In genomic region chr9:41438141-41438540, GRCm38 (mm10) we compare ENCODE assay signal across 26 mouse cellular contexts.
DNase-seq lines count a peak whose midpoint lies in the region; ATAC-seq and TF ChIP-seq lines count a peak whose summit lies in the region.
"Had no signal": no experiment of that assay in that cellular context is flagged by ENCODE, and none has a peak within 500 bp of the region (broad histone marks: within the 10 kb centered on the region; RNA-seq: fewer than 3 reads in every experiment).

No protein-coding gene starts in this region.

- no peak overlapping the region for H3K27ac ChIP-seq in hindbrain, postnatal 0 days
- no peak overlapping the region for H3K27ac ChIP-seq in hindbrain, embryonic 13.5 days
- no peak overlapping the region for H3K27ac ChIP-seq in midbrain, postnatal 0 days (ENCODE audit: low read depth, low read length)
- no peak overlapping the region for H3K27ac ChIP-seq in midbrain, embryonic 15.5 days
- H3K27ac ChIP-seq: embryonic facial prominence, embryonic 12.5 days; embryonic facial prominence, embryonic 15.5 days; heart, adult 2 months; heart, embryonic 10.5 days; heart, embryonic 13.5 days; hindbrain, embryonic 15.5 days; intestine, embryonic 15.5 days had no signal

- H3K9ac ChIP-seq in hindbrain, postnatal 0 days (replicated peaks; ENCODE audit: low read length), result no peak overlapping the region
- H3K9ac ChIP-seq in hindbrain, embryonic 13.5 days, result no peak overlapping the region
- H3K9ac ChIP-seq in midbrain, postnatal 0 days (replicated peaks; ENCODE audit: low read length, poor library complexity, severe bottlenecking), result no peak overlapping the region
- no peak overlapping the region for H3K9ac ChIP-seq in midbrain, embryonic 15.5 days
- H3K9ac ChIP-seq: embryonic facial prominence, embryonic 12.5 days; embryonic facial prominence, embryonic 15.5 days; heart, embryonic 13.5 days; hindbrain, embryonic 15.5 days; intestine, embryonic 15.5 days had no signal

- no peak for ATAC-seq in hindbrain, postnatal 0 days
- ATAC-seq in hindbrain, embryonic 13.5 days (ENCODE audit: low FRiP score), result no peak
- ATAC-seq in midbrain, postnatal 0 days (ENCODE audit: low FRiP score), result no peak
- ATAC-seq in midbrain, embryonic 15.5 days (replicated peaks), result no peak
- ATAC-seq: CD4-positive, CD25-positive, alpha-beta regulatory T cell, adult 4 months; forebrain, embryonic 16.5 days; intestine, embryonic 15.5 days; Patski had no signal

- TF ChIP-seq CTCF in hindbrain, postnatal 0 days (IDR thresholded peaks at IDR 0.05; ENCODE audit: low read depth), result no peak
- TF ChIP-seq CTCF in midbrain, postnatal 0 days (IDR thresholded peaks at IDR 0.05), result no peak

- H3K4me1 ChIP-seq in hindbrain, postnatal 0 days (ENCODE audit: insufficient read depth, low read length), result no peaks in the 10 kb centered on the region
- H3K4me1 ChIP-seq in hindbrain, embryonic 13.5 days (replicated peaks), result no peaks in the 10 kb centered on the region
- no peaks in the 10 kb centered on the region for H3K4me1 ChIP-seq in midbrain, postnatal 0 days (ENCODE audit: insufficient read depth, low read length)
- no peaks in the 10 kb centered on the region for H3K4me1 ChIP-seq in midbrain, embryonic 15.5 days
- H3K4me1 ChIP-seq: embryonic facial prominence, embryonic 12.5 days; embryonic facial prominence, embryonic 15.5 days; heart, embryonic 10.5 days; heart, embryonic 13.5 days; hindbrain, embryonic 15.5 days; intestine, embryonic 15.5 days had no signal

- WGBS in hindbrain, postnatal 0 days, result 97% methylated on average over 2 of the region's 2 CpGs
- WGBS in hindbrain, embryonic 13.5 days, result 97% methylated on average over 2 of the region's 2 CpGs
- whole genome bisulfite sequencing in midbrain, postnatal 0 days, result 99% methylated on average over 2 of the region's 2 CpGs
- 98% methylated on average over 2 of the region's 2 CpGs for WGBS in midbrain, embryonic 15.5 days

- H3K36me3 ChIP-seq in hindbrain, postnatal 0 days (ENCODE audit: insufficient read depth, low read length), result no peaks in the 10 kb centered on the region
- H3K36me3 ChIP-seq in hindbrain, embryonic 13.5 days, result peaks cover 70% of the 10 kb centered on the region
- no peaks in the 10 kb centered on the region for H3K36me3 ChIP-seq in midbrain, postnatal 0 days (ENCODE audit: insufficient read depth, low read length)
- H3K36me3 ChIP-seq in midbrain, embryonic 15.5 days (replicated peaks), result 0 out of 2 replicates have a peak, but pooled peaks cover 15% of the 10 kb centered on the region
- H3K36me3 ChIP-seq: intestine, embryonic 15.5 days had no signal

- peaks cover 16% of the 10 kb centered on the region for H3K9me3 ChIP-seq in hindbrain, postnatal 0 days (ENCODE audit: low read length)
- peaks cover 20% of the 10 kb centered on the region for H3K9me3 ChIP-seq in hindbrain, embryonic 13.5 days
- no peaks in the 10 kb centered on the region for H3K9me3 ChIP-seq in midbrain, postnatal 0 days (ENCODE audit: low read length)
- H3K9me3 ChIP-seq in midbrain, embryonic 15.5 days, result peaks cover 13% of the 10 kb centered on the region; the same call in 1 of the 2 replicates
- H3K9me3 ChIP-seq: intestine, embryonic 15.5 days had no signal

- no peaks in the 10 kb centered on the region for H3K27me3 ChIP-seq in hindbrain, postnatal 0 days (ENCODE audit: insufficient read depth, low read length)
- H3K27me3 ChIP-seq in hindbrain, embryonic 13.5 days, result no peaks in the 10 kb centered on the region
- no peaks in the 10 kb centered on the region for H3K27me3 ChIP-seq in midbrain, postnatal 0 days (ENCODE audit: insufficient read depth, low read length)
- H3K27me3 ChIP-seq in midbrain, embryonic 15.5 days (replicated peaks), result no peaks in the 10 kb centered on the region
- H3K27me3 ChIP-seq: embryonic facial prominence, embryonic 12.5 days; embryonic facial prominence, embryonic 15.5 days; heart, embryonic 13.5 days; hindbrain, embryonic 15.5 days; intestine, embryonic 15.5 days; Patski had no signal

- no peak overlapping the region for H3K4me2 ChIP-seq in hindbrain, postnatal 0 days (ENCODE audit: low read depth, low read length)
- no peak overlapping the region for H3K4me2 ChIP-seq in hindbrain, embryonic 13.5 days
- no peak overlapping the region for H3K4me2 ChIP-seq in midbrain, postnatal 0 days (ENCODE audit: low read depth, low read length, poor library complexity, severe bottlenecking)
- no peak overlapping the region for H3K4me2 ChIP-seq in midbrain, embryonic 15.5 days
- H3K4me2 ChIP-seq: embryonic facial prominence, embryonic 12.5 days; embryonic facial prominence, embryonic 15.5 days; heart, embryonic 13.5 days; hindbrain, embryonic 15.5 days; intestine, embryonic 15.5 days had no signal

- no peak overlapping the region for H3K4me3 ChIP-seq in hindbrain, postnatal 0 days (ENCODE audit: low read length)
- H3K4me3 ChIP-seq in hindbrain, embryonic 13.5 days, result no peak overlapping the region
- no peak overlapping the region for H3K4me3 ChIP-seq in midbrain, postnatal 0 days (ENCODE audit: low read depth, low read length)
- H3K4me3 ChIP-seq in midbrain, embryonic 15.5 days, result no peak overlapping the region
- H3K4me3 ChIP-seq: embryonic facial prominence, embryonic 12.5 days; embryonic facial prominence, embryonic 15.5 days; heart, adult 2 months; heart, embryonic 10.5 days; heart, embryonic 13.5 days; hindbrain, embryonic 15.5 days; intestine, embryonic 15.5 days had no signal

- DNase-seq in hindbrain, postnatal 0 days (ENCODE audit: low spot score), result peak; percentile 59
- peak; percentile 42 for DNase-seq in midbrain, postnatal 0 days (ENCODE audit: low spot score)
- DNase-seq in NIH3T3 (ENCODE audit: low read depth), result peak; percentile 10
- no peak for DNase-seq in natural killer cell, adult 2 months (ENCODE audit: low spot score in 2 of 2)
- DNase-seq: adrenal gland, adult 2 months; adrenal gland, postnatal 14 days; cerebellum, adult 11-12 months; cerebellum, adult 8-10 months; cerebellum, postnatal 10 days; cerebellum, postnatal 36 days; gastrocnemius, postnatal 10 days; gastrocnemius, postnatal 36 days; heart, adult 2 months; heart, postnatal 14 days; heart, postnatal 4 days had no signal

Comparison
In these comparisons a context has a peak if more than half of its experiments do, and no peak if none do; other contexts are left out.
1. DNase-seq: peak in hindbrain, postnatal 0 days (single experiment), midbrain, postnatal 0 days (single experiment) and NIH3T3 (single experiment); none in natural killer cell, adult 2 months (0 of 2).